Mouse (Mus musculus): Measurements from ENCODE around the gene Obscn.

GRCm38 (mm10) chr11:58980381-58980990 is 155.7 kb downstream of the Obscn start:
- TF ChIP-seq CTCF (IDR thresholded peaks at IDR 0.05): no peak
- TF ChIP-seq EP300 (IDR thresholded peaks at IDR 0.05): no peak
